Mouse (Mus musculus) MEL (cell line): ENCODE data around the gene 9130023H24Rik. TPM values are rescaled to one million over a fixed set of nuclear protein-coding genes. Genes with fewer than 3 reads are reported as not detected.

Experiments
- DNase-seq: peaks from one replicate; pipeline ENCODE4 v3.0.0; 2011; ENCODE audit warnings: low read depth, low spot score
- H3K27ac ChIP-seq: 2 replicates; pipeline ENCODE4 v1.5.1; 2012; ENCODE audit warnings: low read depth, mild to moderate bottlenecking, control low read depth, low read length, moderate library complexity; ENCODE audit not compliant: control insufficient read depth
- H3K27me3 ChIP-seq, 2 experiments: fragments of 150-350 bp in 1 of 2; sonication (generic) in 1 of 2; 2 replicates each; pipeline ENCODE4 v1.6.1; 2012; ENCODE audit warnings: low read length in 2 of 2, mild to moderate bottlenecking in 2 of 2, improper control_type of control experiment in 1 of 2, moderate library complexity in 1 of 2; ENCODE audit not compliant: insufficient read depth in 2 of 2, control insufficient read depth in 1 of 2
- H3K36me3 ChIP-seq, 2 experiments: 2 replicates each; pipeline ENCODE4 v1.6.1; 2012 to 2014; ENCODE audit warnings: low read length in 2 of 2, improper control_type of control experiment in 1 of 2, inconsistent platforms in 1 of 2, mild to moderate bottlenecking in 1 of 2; ENCODE audit not compliant: insufficient read depth in 2 of 2, control insufficient read depth in 1 of 2
- H3K4me1 ChIP-seq, 2 experiments: fragments of 150-350 bp in 1 of 2; sonication (generic) in 1 of 2; 2 replicates each; pipeline ENCODE4 v1.6.1; 2012; ENCODE audit warnings: low read length in 2 of 2, improper control_type of control experiment in 1 of 2, mild to moderate bottlenecking in 1 of 2; ENCODE audit not compliant: insufficient read depth in 2 of 2, control insufficient read depth in 1 of 2
- H3K4me3 ChIP-seq, 2 experiments: fragments of 150-350 bp in 1 of 2; sonication (generic) in 1 of 2; 2 replicates each; pipeline ENCODE4 v1.5.1; 2012; ENCODE audit warnings: low read depth in 2 of 2, low read length in 2 of 2, mild to moderate bottlenecking in 2 of 2, moderate library complexity in 2 of 2, control low read depth in 1 of 2, improper control_type of control experiment in 1 of 2; ENCODE audit not compliant: control insufficient read depth in 1 of 2, insufficient read depth in 1 of 2
- H3K79me2 ChIP-seq: 2 replicates; pipeline ENCODE4 v1.6.1; 2012; ENCODE audit warnings: mild to moderate bottlenecking, low read length, moderate library complexity; ENCODE audit not compliant: control insufficient read depth, poor library complexity, insufficient read depth
- H3K9ac ChIP-seq: 2 replicates; pipeline ENCODE4 v1.6.1; 2012; ENCODE audit warnings: low read depth, mild to moderate bottlenecking, control low read depth, low read length, moderate library complexity; ENCODE audit not compliant: control insufficient read depth, poor library complexity, severe bottlenecking
- H3K9me3 ChIP-seq: fragments of 150-350 bp; sonication (generic); replicated peaks from 2 replicates; pipeline ENCODE4 v1.6.1; 2012; ENCODE audit warnings: mild to moderate bottlenecking, low read length, improper control_type of control experiment, moderate library complexity; ENCODE audit not compliant: insufficient read depth
- BHLHE40 ChIP-seq: IDR thresholded peaks from 2 replicates; pipeline ENCODE4 v1.6.1; 2012; ENCODE audit warnings: low read depth, mild to moderate bottlenecking, inconsistent platforms, low read length, improper control_type of control experiment, borderline replicate concordance
- ELF1 ChIP-seq: IDR thresholded peaks from 2 replicates; pipeline ENCODE4 v1.6.1; 2014; ENCODE audit warnings: low read depth, mild to moderate bottlenecking, inconsistent platforms, low read length, improper control_type of control experiment, moderate library complexity
- GABPA ChIP-seq: IDR thresholded peaks from 2 replicates; pipeline ENCODE4 v1.6.1; 2012; ENCODE audit warnings: low read depth, mild to moderate bottlenecking, inconsistent platforms, low read length, improper control_type of control experiment, moderate library complexity
- JUND ChIP-seq: IDR thresholded peaks from 2 replicates; pipeline ENCODE4 v1.6.1; 2011; ENCODE audit warnings: low read depth, mild to moderate bottlenecking, improper control_type of control experiment, low read length
- MAFK ChIP-seq: IDR thresholded peaks from 2 replicates; pipeline ENCODE4 v1.6.1; 2011; ENCODE audit warnings: low read depth, mild to moderate bottlenecking, low read length, improper control_type of control experiment, borderline replicate concordance
- MAX ChIP-seq: IDR thresholded peaks from 2 replicates; pipeline ENCODE4 v1.6.1; 2011; ENCODE audit warnings: low read length, improper control_type of control experiment
- MXI1 ChIP-seq: IDR thresholded peaks from 2 replicates; pipeline ENCODE4 v1.6.1; 2011; ENCODE audit warnings: mild to moderate bottlenecking, low read depth, low read length, improper control_type of control experiment
- MYC ChIP-seq: IDR thresholded peaks from 2 replicates; pipeline ENCODE4 v1.6.1; 2011; ENCODE audit warnings: low read depth, mild to moderate bottlenecking, low read length, improper control_type of control experiment, moderate library complexity
- NRF1 ChIP-seq: IDR thresholded peaks from 2 replicates; pipeline ENCODE4 v1.6.1; 2014; ENCODE audit warnings: low read depth, mild to moderate bottlenecking, inconsistent platforms, low read length, improper control_type of control experiment, moderate library complexity; ENCODE audit not compliant: poor library complexity, insufficient read depth, severe bottlenecking
- POLR2A ChIP-seq, 2 experiments: IDR thresholded peaks; 2 replicates each; pipeline ENCODE4 v1.6.1; 2011 to 2012; ENCODE audit warnings: low read length in 2 of 2, mild to moderate bottlenecking in 2 of 2, control low read depth in 1 of 2, improper control_type of control experiment in 1 of 2, low read depth in 1 of 2, moderate library complexity in 1 of 2; ENCODE audit not compliant: control insufficient read depth in 1 of 2, insufficient read depth in 1 of 2, poor library complexity in 1 of 2
- POLR2AphosphoS5 ChIP-seq: IDR thresholded peaks from 2 replicates; pipeline ENCODE4 v1.6.1; 2012; ENCODE audit warnings: low read depth, borderline replicate concordance, mild to moderate bottlenecking, inconsistent platforms, low read length, moderate library complexity, mixed read lengths
- RCOR1 ChIP-seq: IDR thresholded peaks from 2 replicates; pipeline ENCODE4 v1.6.1; 2012; ENCODE audit warnings: low read depth, mild to moderate bottlenecking, inconsistent platforms, low read length, improper control_type of control experiment
- SIN3A ChIP-seq: IDR thresholded peaks from 2 replicates; pipeline ENCODE4 v1.6.1; 2012; ENCODE audit warnings: low read length, improper control_type of control experiment, inconsistent platforms
- SMC3 ChIP-seq: IDR thresholded peaks from 2 replicates; pipeline ENCODE4 v1.6.1; 2011; ENCODE audit warnings: low read depth, low read length, improper control_type of control experiment
- UBTF ChIP-seq: IDR thresholded peaks from 2 replicates; pipeline ENCODE4 v1.6.1; 2012; ENCODE audit warnings: low read depth, mild to moderate bottlenecking, inconsistent platforms, low read length, improper control_type of control experiment, moderate library complexity, borderline replicate concordance; ENCODE audit not compliant: insufficient read depth
- USF2 ChIP-seq, 2 experiments: IDR thresholded peaks; 2 replicates each; pipeline ENCODE4 v1.6.1; 2011 to 2012; ENCODE audit warnings: improper control_type of control experiment in 2 of 2, low read length in 2 of 2, borderline replicate concordance in 1 of 2, inconsistent platforms in 1 of 2, low read depth in 1 of 2, mild to moderate bottlenecking in 1 of 2; ENCODE audit not compliant: insufficient read depth in 1 of 2
- polyA plus RNA-seq, 2 experiments: library from polyadenylated mRNA; stranded (reverse) in 1 of 2; unstranded in 1 of 2; fragments of >175 nt in 1 of 2; fragments of >200 nt in 1 of 2; gene quantifications; 2 replicates each; pipeline versions ENCODE4 v1.2.1 to v1.2.4; 2012; ENCODE audit warnings: low replicate concordance in 2 of 2, low read depth in 1 of 2; ENCODE audit not compliant: insufficient read length in 2 of 2, insufficient read depth in 1 of 2, missing spikeins in 1 of 2
- total RNA-seq: library from RNA; depleted of rRNA; stranded (reverse); fragments of 300-350 nt; gene quantifications from 2 replicates; pipeline ENCODE4 v1.2.3, GENCODE M21; 2012

9130023H24Rik gene
- total and polyA plus RNA-seq, 3 experiments, result 0.96 to 1.5 TPM; not detected in 1

DNA sequence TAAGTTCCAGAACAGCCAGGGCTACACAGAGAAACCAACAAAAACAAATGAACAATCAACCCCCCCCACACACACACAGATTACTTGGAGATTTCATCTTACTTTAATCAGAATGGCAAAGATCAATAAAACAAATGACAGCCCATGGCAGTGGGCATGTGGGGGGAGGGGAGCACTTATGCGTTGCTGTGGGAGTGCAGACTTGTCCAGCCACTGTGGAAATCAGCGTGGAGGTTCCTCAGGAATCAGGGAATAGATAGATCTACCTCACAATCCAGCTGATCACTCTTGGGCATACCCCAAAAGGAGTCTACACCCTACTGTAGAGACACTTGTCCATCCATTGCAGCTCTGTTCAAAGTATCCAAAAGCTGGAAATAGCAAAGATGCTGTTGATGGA, 17.1 kb upstream of the 9130023H24Rik start:
- DNase-seq, result no peak
- H3K27ac ChIP-seq, result no peak overlapping the region
- no peaks in the 10 kb centered on the region for H3K9me3 ChIP-seq
- H3K4me1 ChIP-seq, result peaks cover 9 to 12% of the 10 kb centered on the region in 2 experiments
- TF ChIP-seq MYC (no peak), RCOR1 (no peak), ELF1 (no peak), MXI1 (no peak)
- H3K27me3 ChIP-seq, result no peaks in the 10 kb centered on the region; a peak in 1 of 4 replicates
- H3K36me3 ChIP-seq, result peaks cover 0 to 4% of the 10 kb centered on the region in 2 experiments; a peak in 2 of 4 replicates
- H3K9ac ChIP-seq, result no peak overlapping the region
- no peak overlapping the region for H3K4me3 ChIP-seq
- no peaks in the 10 kb centered on the region for H3K79me2 ChIP-seq

DNA sequence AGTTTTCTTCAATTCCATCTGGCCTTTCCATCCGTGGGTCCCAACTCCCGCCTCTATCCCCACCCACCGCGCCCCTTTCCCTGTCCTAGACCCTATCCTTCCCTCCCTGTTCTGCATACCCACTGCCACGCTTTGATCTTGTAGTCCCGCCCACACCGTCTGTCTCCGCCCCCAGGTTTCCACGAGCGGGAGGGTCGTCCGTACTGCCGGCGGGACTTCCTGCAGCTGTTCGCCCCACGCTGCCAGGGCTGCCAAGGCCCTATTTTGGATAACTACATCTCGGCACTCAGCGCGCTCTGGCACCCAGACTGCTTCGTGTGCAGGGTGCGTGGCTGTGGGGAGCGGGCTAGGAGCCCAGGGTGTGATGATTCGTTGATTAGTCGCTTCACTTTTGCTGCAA, 14.8 kb upstream of the 9130023H24Rik start:
- Histone ChIP-seq H3K4me1 (peaks cover 9 to 12% of the 10 kb centered on the region in 2 experiments), H3K9ac (no peak overlapping the region), H3K9me3 (no peaks in the 10 kb centered on the region), H3K79me2 (no peaks in the 10 kb centered on the region), H3K36me3 (peaks cover 0 to 4% of the 10 kb centered on the region in 2 experiments; a peak in 2 of 4 replicates), H3K27ac (no peak overlapping the region), H3K27me3 (no peaks in the 10 kb centered on the region; a peak in 1 of 4 replicates), H3K4me3 (no peak overlapping the region)
- TF ChIP-seq NRF1 (no peak), UBTF (no peak), USF2 (IDR thresholded peaks at IDR 0.05; ENCODE audit: borderline replicate concordance in 1 of 2, insufficient read depth in 1 of 2, low read depth in 1 of 2, low read length in 2 of 2) (no peak), JUND (no peak), MAX (no peak), BHLHE40 (no peak), POLR2A (IDR thresholded peaks at IDR 0.05; ENCODE audit: control insufficient read depth in 1 of 2, insufficient read depth in 1 of 2, low read depth in 1 of 2, low read length in 2 of 2, poor library complexity in 1 of 2) (no peak), SMC3 (no peak), ELF1 (no peak), POLR2AphosphoS5 (no peak), MAFK (no peak), GABPA (no peak), SIN3A (no peak)
- DNase-seq, result no peak
